Mouse (Mus musculus) limb, embryonic 15.5 days (tissue): ENCODE data around the gene Stn1. TPM values are rescaled to one million over a fixed set of nuclear protein-coding genes. Genes with fewer than 3 reads are reported as not detected.

Experiments used
- ATAC-seq: fragments of 200-750 bp; cut with Nextera tagmentation; 2 replicates; pipeline ENCODE4 v1.8.0; 2017; ENCODE audit warnings: low read depth, moderate TSS enrichment; ENCODE audit not compliant: insufficient number of reproducible peaks, low FRiP score, low TSS enrichment
- H3K27ac ChIP-seq: fragments of 300-500 bp; sonication (generic); 2 replicates; pipeline ENCODE4 v1.5.1; 2015; ENCODE audit warnings: moderate library complexity, mild to moderate bottlenecking, inconsistent platforms
- H3K27me3 ChIP-seq: fragments of 300-500 bp; sonication (generic); 2 replicates; pipeline ENCODE4 v1.6.1; 2015; ENCODE audit warnings: inconsistent platforms
- H3K36me3 ChIP-seq: fragments of 300-500 bp; sonication (generic); 2 replicates; pipeline ENCODE4 v1.6.1; 2015; ENCODE audit warnings: inconsistent platforms
- H3K4me1 ChIP-seq: fragments of 300-500 bp; sonication (generic); 2 replicates; pipeline ENCODE4 v1.6.1; 2015; ENCODE audit warnings: inconsistent platforms
- H3K4me2 ChIP-seq: fragments of 300-500 bp; sonication (generic); 2 replicates; pipeline ENCODE4 v1.6.1; 2015; ENCODE audit warnings: mild to moderate bottlenecking, inconsistent platforms
- H3K4me3 ChIP-seq: fragments of 300-500 bp; sonication (generic); 2 replicates; pipeline ENCODE4 v1.5.1; 2015; ENCODE audit warnings: mild to moderate bottlenecking, inconsistent platforms
- H3K9ac ChIP-seq: fragments of 300-500 bp; sonication (generic); 2 replicates; pipeline ENCODE4 v1.6.1; 2015; ENCODE audit warnings: inconsistent platforms
- H3K9me3 ChIP-seq: fragments of 300-500 bp; sonication (generic); 2 replicates; pipeline ENCODE4 v1.6.1; 2016; ENCODE audit warnings: inconsistent platforms
- WGBS: fragments of 180-500 bp; shearing (Covaris S2); methylation state at CpG from one replicate; pipeline ENCODE4 v1.1.7; 2015; 5-methylcytosine and 5-hydroxymethylcytosine counted together
- polyA plus RNA-seq: library from polyadenylated mRNA; unstranded; fragments of >200 nt; fragmentation: Nextera tagmentation; extraction: Ambion mirVana; gene quantifications from 2 replicates; pipeline ENCODE4 v1.2.1, GENCODE M21; 2015

Stn1 gene
- polyA plus RNA-seq, 1 experiment from 2014 or later: 52.2 TPM

DNA sequence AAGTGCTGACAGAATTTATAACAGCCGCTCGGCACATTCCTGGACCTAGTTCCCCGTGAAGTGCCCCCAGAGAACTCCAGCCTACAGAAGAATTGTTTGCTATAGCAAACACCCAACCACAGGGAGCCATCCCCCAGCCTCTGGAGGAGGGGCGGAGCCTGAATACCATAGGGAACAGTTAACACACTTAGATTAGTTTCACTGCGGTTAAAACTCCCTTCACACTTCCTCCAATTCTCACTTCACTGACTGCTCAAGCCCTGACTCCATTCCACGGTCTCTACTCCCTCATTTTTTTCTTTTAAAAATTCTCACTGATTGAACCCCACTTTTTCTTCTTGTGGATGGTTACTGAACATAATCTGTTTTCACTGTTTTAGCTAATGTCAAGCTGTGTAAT is 1.5 kb upstream of the Stn1 start:
- Histone ChIP-seq H3K9me3 (no peaks in the 10 kb centered on the region), H3K4me2 (0 out of 2 replicates have a peak overlapping the region, but pooled peaks have one; percentile 17), H3K36me3 (no peaks in the 10 kb centered on the region), H3K9ac (no peak overlapping the region), H3K27me3 (no peaks in the 10 kb centered on the region; the same call in 1 of the 2 replicates), H3K4me3 (no peak overlapping the region), H3K27ac (peak overlapping the region; percentile 90), H3K4me1 (peaks cover 35% of the 10 kb centered on the region)
- no peak for ATAC-seq
- 6% methylated on average over 6 of the region's 6 CpGs for WGBS

DNA sequence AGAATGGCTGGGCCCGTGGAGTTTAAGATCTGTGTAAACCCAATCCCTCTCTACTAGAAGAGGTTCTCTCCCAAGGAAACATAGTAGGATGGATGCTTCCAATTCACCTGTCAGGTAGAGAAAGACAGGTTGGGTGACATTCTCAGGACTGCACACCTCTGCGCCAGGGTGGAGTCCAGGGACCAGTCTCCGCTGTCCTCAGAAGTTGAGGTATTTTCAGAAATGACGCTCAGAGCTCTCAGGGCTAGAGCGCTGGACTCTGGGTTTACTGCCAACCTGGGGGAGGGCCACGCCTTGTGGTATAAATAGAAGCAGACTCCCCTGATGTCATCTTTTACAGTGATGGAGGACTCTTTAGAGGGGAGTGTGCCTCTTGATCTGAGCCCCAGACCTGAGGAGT is 572 bp upstream of the Stn1 start:
- H3K27ac ChIP-seq: peak overlapping the region; percentile 90
- H3K4me1 ChIP-seq: peaks cover 35% of the 10 kb centered on the region
- peaks cover 6% of the 10 kb centered on the region for H3K36me3 ChIP-seq
- no peaks in the 10 kb centered on the region; the same call in 1 of the 2 replicates for H3K27me3 ChIP-seq
- no peak overlapping the region for H3K9ac ChIP-seq
- ATAC-seq: no peak
- H3K4me2 ChIP-seq: peak overlapping the region; percentile 60
- 58% methylated on average over 6 of the region's 6 CpGs for WGBS
- no peaks in the 10 kb centered on the region for H3K9me3 ChIP-seq
- H3K4me3 ChIP-seq: peak overlapping the region; percentile 55; the same call in 1 of the 2 replicates

DNA sequence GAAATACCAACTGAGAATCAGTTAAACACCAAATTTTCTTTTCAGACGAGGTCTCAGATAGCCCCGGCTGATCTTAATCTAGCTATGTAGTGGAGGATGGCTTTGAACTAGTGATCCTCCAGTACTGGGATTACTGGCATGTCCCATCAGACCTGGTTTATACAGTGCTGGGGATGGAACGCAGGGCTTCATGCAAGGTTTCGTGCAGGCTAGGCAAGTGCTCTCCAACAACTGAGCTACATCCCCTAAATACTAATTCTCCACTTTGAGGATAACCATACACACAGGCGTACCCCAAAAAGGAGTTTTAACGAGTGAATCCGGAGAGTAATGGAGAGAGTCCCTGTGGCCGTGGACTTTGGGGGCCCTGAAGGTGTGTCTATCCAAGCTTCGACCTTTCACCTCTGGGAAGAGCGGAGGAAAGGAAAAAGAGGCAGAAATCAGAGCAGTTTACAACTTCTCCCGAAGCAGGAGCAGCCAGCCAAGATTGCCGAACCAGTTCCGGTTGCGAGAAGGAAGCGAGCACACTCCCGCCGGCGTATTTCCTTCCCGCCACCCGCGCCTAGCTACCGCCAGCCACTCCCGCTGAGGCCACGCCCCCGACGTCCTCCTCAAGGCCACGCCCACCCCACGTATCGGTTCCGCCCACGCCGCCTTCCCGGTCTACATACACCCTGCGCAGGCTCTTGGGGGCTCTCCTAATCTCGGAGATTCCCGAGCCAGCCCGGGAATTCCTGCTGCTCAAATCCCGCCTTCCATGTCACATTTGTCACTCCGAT is 597 bp downstream of the Stn1 start:
- Histone ChIP-seq H3K9me3 (no peaks in the 10 kb centered on the region), H3K36me3 (peaks cover 14% of the 10 kb centered on the region), H3K4me3 (peak overlapping the region; percentile 55), H3K27me3 (no peaks in the 10 kb centered on the region; the same call in 1 of the 2 replicates), H3K4me1 (peaks cover 35% of the 10 kb centered on the region), H3K27ac (peak overlapping the region; percentile 90), H3K9ac (peak overlapping the region; percentile 61), H3K4me2 (peak overlapping the region; percentile 60)
- peak; percentile 97 for ATAC-seq
- 4% methylated on average over 39 of the region's 39 CpGs for WGBS

DNA sequence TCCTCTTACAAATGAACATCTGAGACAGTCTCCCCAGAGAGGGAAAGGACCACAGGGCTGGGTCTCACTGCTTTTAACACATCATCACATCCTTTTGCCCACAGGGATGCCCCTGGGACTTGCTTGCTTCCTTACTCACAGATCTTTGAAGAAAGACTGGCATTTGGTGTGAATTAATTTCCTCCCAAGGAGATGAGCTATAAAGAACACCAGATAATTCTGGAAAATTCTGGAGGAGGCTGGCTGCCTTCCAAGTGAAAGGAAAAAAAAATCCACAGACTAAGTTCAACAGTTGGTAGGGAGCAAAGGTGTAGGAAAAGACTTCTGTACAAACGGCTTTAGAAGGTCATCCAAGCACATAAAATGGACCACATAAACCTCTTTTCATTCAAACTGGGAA is 3.2 kb downstream of the Stn1 start:
- Histone ChIP-seq H3K36me3 (peaks cover 29% of the 10 kb centered on the region), H3K27ac (no peak overlapping the region), H3K4me1 (peaks cover 35% of the 10 kb centered on the region), H3K27me3 (no peaks in the 10 kb centered on the region), H3K9me3 (no peaks in the 10 kb centered on the region), H3K4me3 (no peak overlapping the region), H3K4me2 (no peak overlapping the region), H3K9ac (no peak overlapping the region)
- no peak for ATAC-seq
- 49% methylated on average over 1 of the region's 1 CpGs for WGBS

DNA sequence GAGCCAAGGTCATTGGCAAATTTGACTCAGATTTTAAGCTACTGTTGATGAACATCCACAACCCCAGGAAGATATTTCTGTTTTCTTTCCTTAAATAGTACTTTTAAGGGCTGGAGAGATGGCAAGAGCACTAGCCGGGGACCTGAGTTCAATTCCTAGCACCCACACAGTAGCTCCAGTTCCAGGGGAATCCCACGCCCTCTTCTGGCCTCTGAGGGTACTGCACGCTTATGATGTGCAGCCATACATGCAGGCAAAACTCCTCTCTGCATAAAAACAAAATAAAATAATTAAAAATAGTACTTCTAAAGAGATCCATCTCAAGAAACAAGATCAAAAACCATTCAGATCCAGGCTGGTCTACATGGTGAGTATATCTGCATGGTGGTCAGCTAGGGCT is 4.9 kb downstream of the Stn1 start:
- H3K4me1 ChIP-seq: peaks cover 23% of the 10 kb centered on the region
- H3K27ac ChIP-seq: no peak overlapping the region
- ATAC-seq: no peak
- WGBS: 85% methylated on average over 3 of the region's 3 CpGs
- no peak overlapping the region for H3K9ac ChIP-seq
- H3K4me2 ChIP-seq: no peak overlapping the region
- H3K27me3 ChIP-seq: no peaks in the 10 kb centered on the region
- peaks cover 35% of the 10 kb centered on the region for H3K36me3 ChIP-seq
- H3K4me3 ChIP-seq: no peak overlapping the region
- no peaks in the 10 kb centered on the region for H3K9me3 ChIP-seq

DNA sequence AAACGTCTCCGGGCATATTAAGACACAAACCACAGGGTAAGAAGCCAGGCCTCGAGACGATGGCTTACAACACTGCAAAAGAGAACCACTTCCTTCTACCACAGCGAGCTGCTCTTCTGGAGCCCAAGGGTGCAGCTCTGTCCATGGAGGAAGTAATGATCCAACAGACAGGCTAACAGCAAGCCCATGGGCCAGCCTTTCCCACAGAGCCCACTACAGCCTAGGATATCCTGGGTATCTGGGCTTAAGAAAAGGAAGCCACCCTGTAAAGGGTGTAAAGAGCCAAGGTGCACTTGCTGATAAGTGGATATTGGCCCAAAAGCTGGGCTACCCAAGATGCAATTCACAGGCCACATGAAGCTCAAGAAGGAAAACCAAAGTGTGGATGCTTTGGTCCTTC is 6.0 kb downstream of the Stn1 start:
- Histone ChIP-seq H3K27me3 (no peaks in the 10 kb centered on the region), H3K9me3 (no peaks in the 10 kb centered on the region), H3K4me3 (no peak overlapping the region), H3K9ac (no peak overlapping the region), H3K27ac (no peak overlapping the region), H3K36me3 (peaks cover 43% of the 10 kb centered on the region), H3K4me2 (no peak overlapping the region), H3K4me1 (peaks cover 21% of the 10 kb centered on the region)
- 86% methylated on average over 5 of the region's 5 CpGs for WGBS
- no peak for ATAC-seq

DNA sequence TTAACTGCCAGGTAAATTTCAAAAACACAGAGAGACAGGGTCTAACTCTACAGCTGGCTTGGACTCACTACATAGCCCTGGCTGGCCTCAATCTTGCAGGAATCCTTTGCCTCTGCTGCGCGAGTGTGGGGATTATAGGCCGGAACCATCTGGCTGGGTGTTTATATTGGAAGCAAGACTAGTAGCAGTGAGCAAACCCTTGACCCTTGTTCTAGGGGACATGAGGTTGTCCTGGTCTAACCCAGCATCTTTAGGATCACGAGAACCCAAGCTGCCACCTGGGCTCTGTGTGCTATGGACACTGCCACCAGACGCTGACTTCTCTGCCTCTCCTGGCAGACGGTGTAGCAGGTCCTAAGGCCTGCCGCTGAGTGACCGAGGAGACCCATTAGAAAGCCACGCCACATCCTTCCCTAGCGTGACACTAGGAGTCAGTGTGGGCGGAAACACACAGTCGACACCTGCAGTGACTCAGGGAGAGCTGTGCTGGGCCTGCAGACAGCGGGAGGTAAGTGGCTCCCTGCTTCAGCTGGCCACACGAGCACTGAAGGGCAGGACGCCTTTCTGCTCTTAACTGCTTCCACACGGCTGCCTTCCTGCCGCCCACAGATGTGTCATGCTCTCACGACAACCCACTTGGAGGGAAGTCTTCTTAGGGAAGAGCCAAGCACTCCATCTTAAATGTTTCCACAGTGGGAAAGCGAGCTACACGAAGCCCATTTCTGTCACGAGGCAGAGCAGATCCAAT is 10.9 kb downstream of the Stn1 start:
- H3K27me3 ChIP-seq: no peaks in the 10 kb centered on the region
- WGBS: 52% methylated on average over 21 of the region's 21 CpGs
- H3K4me1 ChIP-seq: peaks cover 9% of the 10 kb centered on the region; the same call in 1 of the 2 replicates
- ATAC-seq: no peak
- no peaks in the 10 kb centered on the region for H3K9me3 ChIP-seq
- H3K9ac ChIP-seq: no peak overlapping the region
- H3K36me3 ChIP-seq: peaks cover 63% of the 10 kb centered on the region
- peak overlapping the region; percentile 63; the same call in 1 of the 2 replicates for H3K27ac ChIP-seq
- no peak overlapping the region for H3K4me2 ChIP-seq
- no peak overlapping the region for H3K4me3 ChIP-seq

DNA sequence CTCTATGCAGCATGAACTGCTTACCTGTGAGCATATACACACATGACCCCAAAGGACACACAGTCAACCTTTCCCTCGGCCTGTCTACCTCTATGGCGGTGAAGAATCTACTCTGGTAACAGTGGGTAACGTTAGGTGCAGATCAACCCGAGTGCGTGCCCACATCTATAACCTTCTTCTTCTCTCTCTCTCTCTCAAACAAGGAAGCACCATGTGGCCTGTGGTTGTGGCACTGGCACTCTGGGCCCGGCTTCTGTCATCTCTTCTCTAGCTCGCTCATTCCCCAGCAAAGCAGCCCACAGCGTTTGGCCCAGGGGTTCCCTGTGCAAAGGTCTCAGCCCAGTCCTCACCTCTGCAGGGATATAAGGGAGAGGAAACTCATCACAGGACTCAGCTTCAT is 12.4 kb downstream of the Stn1 start:
- Histone ChIP-seq H3K4me3 (no peak overlapping the region), H3K4me1 (peaks cover 9% of the 10 kb centered on the region; the same call in 1 of the 2 replicates), H3K9ac (no peak overlapping the region), H3K36me3 (peaks cover 57% of the 10 kb centered on the region), H3K4me2 (no peak overlapping the region), H3K27ac (no peak overlapping the region), H3K27me3 (no peaks in the 10 kb centered on the region), H3K9me3 (no peaks in the 10 kb centered on the region)
- WGBS: 92% methylated on average over 8 of the region's 8 CpGs
- no peak for ATAC-seq

DNA sequence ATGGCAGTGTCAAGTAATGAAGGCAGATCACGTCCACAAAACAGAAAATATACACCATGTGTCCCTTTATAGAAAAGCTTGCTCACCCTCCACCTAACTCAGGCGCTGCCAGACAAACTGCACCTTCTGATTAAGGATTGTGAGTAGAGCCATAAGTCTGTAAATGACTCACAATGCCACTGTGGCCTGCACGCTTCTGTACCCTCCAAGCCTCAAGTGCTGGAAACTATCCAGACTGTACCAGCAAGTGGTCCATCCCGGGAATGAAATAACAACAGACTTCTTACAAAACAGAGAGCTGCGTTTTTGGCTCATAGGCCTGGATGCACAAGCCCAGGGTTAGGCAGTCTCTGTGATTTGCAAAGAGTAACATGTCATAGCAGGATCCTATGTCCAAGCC is 15.9 kb downstream of the Stn1 start:
- Histone ChIP-seq H3K4me3 (no peak overlapping the region), H3K4me1 (peaks cover 3% of the 10 kb centered on the region; the same call in 1 of the 2 replicates), H3K36me3 (peaks cover 45% of the 10 kb centered on the region), H3K27ac (no peak overlapping the region), H3K9ac (no peak overlapping the region), H3K27me3 (no peaks in the 10 kb centered on the region), H3K4me2 (no peak overlapping the region), H3K9me3 (no peaks in the 10 kb centered on the region)
- WGBS: 89% methylated on average over 5 of the region's 5 CpGs
- no peak for ATAC-seq

DNA sequence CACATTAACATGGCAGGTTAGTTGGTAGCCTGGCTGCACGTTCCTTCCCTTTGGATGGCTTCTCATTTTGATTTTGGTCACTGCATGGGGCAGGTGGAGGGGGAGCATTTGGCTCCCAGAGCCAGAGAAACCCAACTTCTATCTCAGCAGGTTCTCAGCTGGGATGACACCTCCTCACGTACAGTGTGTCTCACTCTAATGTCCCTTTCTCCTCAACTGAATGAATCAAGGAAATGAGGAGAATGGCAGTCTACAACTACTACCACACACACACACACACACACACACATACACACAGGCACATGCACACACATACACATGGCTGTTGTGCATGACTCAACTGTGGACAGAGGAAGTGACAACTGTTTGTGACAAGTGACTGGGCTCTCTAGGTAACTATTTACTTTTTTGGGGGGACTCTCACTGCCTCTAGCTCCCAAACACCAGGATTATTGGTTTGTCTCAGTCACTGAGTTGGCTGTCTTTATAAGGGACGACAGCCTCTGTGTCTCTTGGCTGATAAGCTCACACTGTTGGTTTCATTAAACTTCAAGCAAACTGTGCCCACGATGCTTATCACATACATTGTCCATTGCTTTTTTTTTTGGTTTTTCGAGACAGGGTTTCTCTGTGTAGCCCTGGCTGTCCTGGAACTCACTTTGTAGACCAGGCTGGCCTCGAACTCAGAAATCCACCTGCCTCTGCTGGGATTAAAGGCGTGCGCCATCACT is 18.0 kb downstream of the Stn1 start:
- peaks cover 55% of the 10 kb centered on the region for H3K36me3 ChIP-seq
- no peak overlapping the region for H3K4me3 ChIP-seq
- no peak overlapping the region for H3K27ac ChIP-seq
- H3K27me3 ChIP-seq: no peaks in the 10 kb centered on the region
- H3K4me1 ChIP-seq: no peaks in the 10 kb centered on the region
- H3K9me3 ChIP-seq: no peaks in the 10 kb centered on the region
- H3K9ac ChIP-seq: no peak overlapping the region
- no peak for ATAC-seq
- H3K4me2 ChIP-seq: no peak overlapping the region
- WGBS: 92% methylated on average over 8 of the region's 8 CpGs

DNA sequence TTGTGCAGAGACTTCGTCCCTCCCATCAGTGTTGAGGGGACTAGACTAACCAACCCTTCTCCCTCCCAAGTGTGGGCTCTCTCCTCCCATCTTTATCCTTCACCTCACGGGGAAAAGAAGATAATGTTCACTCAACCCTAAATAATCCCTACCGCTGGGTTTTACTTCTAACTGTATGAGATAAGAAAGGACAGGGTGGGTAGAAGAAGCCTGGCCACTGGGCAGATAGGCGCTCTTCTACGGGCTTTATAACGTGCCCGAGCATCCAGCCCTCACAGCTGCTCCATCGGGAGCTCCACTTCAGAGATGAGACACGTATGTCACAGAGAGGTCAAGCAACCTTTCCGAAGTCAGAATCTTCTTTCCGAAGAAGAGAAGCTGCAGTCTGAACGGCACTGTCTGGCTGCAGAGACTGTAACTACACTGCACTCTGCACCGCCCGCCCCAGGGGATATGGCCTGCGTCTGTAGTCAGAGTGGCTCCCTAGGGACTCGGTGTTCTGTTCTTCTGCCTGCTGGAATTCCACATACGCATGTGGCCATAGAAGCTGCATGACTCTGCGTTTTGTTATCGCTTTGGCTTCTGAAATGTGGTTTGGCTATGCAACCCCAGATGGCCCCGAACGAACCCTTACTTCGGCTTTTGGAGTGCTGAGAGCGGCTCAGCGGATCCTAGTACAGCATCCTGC is 18.7 kb downstream of the Stn1 start:
- Histone ChIP-seq H3K27me3 (no peaks in the 10 kb centered on the region), H3K9me3 (no peaks in the 10 kb centered on the region), H3K27ac (no peak overlapping the region), H3K4me1 (no peaks in the 10 kb centered on the region), H3K36me3 (peaks cover 56% of the 10 kb centered on the region), H3K4me3 (no peak overlapping the region), H3K9ac (no peak overlapping the region), H3K4me2 (no peak overlapping the region)
- WGBS: 87% methylated on average over 24 of the region's 24 CpGs
- ATAC-seq: no peak
